Mouse (Mus musculus): Measurements from ENCODE around the gene Eng. TPM values are rescaled to one million over a fixed set of nuclear protein-coding genes. Genes with fewer than 3 reads are reported as not detected.

Gene Eng
- total RNA-seq, 2 experiments from 2014 or later = 16.4 to 19.7 TPM

DNA sequence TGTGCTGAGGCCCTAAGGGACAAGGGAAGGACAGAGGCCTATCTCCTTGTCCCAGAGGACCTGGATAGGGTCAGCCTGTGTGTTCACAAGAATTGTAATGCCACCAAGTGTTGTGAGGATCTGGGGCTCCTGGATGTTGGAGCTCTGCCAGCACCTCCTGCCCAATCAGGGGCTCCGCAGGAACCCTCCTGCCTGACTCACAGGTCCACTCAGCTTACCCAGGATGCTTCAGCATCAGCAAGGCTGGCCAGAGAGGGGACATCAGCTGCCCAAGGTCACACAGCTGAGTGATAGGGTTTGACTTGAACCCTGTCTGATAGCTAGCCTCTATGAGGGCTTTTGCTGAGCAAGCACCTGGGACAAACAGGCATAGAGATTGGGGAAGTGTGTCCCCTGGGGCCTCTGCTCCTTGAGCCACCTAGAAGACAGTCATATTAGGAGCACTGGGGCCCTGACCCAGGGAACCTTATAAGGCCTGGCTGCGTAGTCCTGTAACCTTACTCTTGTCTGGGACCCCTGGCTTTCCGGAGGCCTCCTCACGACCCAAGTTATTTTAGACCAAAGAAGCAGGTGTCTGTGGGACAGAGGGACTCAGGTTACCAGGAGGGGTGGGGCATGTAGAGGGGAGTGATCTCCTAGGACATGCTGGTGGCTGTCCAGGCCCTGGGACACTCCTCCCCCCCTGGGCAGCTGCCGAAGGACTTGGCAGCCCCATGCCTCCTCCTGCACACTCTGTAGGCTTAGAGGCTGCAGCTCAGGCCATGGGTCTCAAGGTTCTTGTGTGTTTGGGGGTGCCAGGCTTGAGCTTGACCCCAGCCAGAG lies 20.3 kb upstream of the Eng start:
- Histone ChIP-seq H3K4me3 (peak overlapping the region; percentile 70), H3K27ac (peak overlapping the region; percentile 99)
- DNase-seq (ENCODE audit: low spot score in 2 of 2) = peak; percentile 54 to 65
- TF ChIP-seq CTCF (conservative IDR thresholded peaks at IDR 0.05) = no peak

DNA sequence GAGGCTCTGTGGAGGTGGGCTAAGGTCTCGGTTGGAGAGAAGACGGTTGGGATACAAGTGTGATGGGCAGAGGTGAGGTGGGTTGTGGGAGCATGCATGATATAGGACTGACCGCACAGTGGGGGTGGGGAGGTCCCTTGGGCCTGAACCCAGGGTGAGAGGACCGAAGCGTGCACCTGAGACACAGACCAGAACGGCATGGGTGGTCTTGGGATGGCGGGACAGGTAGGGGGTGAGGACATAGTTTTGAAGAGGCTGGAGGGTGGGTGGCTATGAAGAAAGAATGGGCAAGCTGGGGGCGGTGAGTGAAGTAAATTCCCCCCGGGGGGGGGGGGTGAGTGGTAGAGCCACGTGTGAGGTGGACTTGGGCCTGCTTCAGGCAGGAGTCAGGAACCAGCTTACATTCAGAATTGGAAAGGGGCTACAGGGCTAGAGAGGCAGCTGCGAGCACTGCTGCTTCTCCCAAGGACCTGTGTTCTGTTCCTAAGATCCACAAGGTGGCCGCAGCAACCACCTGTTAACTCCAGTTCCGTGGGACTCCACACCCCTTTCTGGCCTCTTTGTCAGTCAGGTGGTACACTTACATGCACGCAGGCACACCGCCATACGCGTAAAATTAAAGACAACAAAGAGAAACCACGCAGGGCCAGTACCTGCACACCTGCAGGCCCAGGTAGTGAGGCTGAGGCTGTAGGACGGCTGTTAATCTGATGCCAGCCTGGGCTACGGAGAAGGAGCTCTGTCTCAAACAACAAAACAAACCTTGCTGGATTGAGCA lies 18.9 kb upstream of the Eng start:
- Histone ChIP-seq H3K27ac (peak overlapping the region; percentile 88), H3K4me3 (peak overlapping the region; percentile 46)
- DNase-seq (ENCODE audit: low spot score in 2 of 2) = no peak
- no peak for TF ChIP-seq CTCF (conservative IDR thresholded peaks at IDR 0.05)

DNA sequence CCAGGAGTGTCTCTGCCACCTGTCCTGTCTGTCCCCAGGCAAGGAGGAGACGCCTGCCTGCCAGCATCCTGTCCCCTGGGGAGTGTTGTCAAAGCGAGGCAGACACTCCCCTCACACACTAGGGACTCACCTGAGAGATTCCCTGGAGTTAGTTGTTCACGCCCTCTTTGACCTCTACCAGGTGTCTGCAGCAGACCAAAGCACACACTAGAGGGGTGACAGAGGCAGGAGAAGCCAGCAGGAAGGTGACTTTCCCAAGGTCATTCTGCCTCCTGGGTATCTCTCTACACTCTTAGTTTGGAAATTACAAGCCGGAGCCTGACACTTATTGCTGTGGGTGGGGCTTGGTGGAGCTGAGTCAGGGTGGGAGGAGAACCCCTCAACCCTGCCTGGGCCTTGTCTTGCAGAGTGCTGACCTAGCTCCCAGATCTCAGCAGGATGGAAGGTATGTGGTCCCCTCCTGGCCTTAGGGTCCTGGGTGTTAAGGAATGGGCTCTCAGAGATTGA lies 18.3 kb upstream of the Eng start:
- DNase-seq (ENCODE audit: low spot score in 2 of 2) = no peak
- peak overlapping the region; percentile 88 for H3K27ac ChIP-seq
- H3K4me3 ChIP-seq = peak overlapping the region; percentile 46
- TF ChIP-seq CTCF (conservative IDR thresholded peaks at IDR 0.05) = no peak

DNA sequence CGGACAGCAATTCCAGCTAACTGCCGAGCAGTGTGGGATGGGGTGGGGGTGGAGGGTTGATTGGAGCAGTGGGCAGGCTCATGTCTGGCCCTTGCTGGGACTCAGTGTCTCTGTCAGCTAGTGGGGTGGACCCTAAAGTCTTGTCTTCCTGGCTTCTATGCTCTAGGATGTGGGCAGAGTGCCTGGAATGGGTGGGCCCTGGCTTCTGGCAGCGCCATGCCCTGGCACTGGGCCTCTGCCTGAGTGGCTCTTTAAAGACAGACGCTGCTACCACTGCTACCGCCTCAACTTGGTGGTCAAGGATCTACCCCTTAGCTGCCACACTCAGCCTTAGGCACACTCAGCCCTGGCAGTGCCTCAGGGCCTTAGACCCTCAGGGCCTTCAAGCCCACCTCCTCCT lies 17.7 kb upstream of the Eng start:
- peak; percentile 69 to 75 for DNase-seq (ENCODE audit: low spot score in 2 of 2)
- no peak for TF ChIP-seq CTCF (conservative IDR thresholded peaks at IDR 0.05)
- H3K27ac ChIP-seq = peak overlapping the region; percentile 88
- peak overlapping the region; percentile 46 for H3K4me3 ChIP-seq

DNA sequence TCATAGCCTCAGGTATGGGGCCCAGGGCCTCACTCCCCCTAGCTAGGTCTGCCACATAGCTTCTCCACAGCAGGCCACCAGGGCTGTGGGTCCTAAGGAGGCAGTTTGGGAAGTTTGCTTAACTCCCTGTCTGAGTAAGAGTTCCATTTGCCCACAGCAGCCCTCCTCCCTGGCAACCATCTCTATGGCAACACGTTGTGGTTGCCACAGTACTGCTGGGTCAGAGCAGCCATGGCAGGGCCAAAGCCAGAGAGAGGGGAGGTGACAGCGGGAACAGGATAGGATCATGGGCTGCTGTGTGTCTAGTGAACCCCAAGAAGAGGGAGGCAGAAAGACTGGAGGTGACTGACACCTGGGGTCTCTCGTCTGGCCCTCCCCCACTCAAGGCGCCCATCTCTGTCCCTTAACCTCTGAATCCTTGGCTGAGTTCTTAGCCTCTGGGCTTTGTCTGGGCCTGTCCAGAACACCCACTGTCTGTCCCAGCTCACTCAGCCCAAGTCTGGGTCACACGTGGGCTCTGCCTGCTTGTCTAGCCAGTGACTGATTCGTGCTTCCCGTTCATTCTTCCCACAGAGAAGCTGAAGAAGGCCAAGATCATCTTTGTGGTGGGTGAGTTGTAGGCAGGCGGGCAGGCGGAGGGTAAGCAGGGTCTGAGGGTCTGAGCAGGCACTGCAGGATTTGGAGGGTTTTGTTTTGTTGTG lies 17.0 kb upstream of the Eng start:
- TF ChIP-seq CTCF (conservative IDR thresholded peaks at IDR 0.05) = no peak
- Histone ChIP-seq H3K4me3 (peak overlapping the region; percentile 46), H3K27ac (peak overlapping the region; percentile 88)
- peak in 1 of 2 experiments; percentile 48 for DNase-seq (ENCODE audit: low spot score in 2 of 2)

DNA sequence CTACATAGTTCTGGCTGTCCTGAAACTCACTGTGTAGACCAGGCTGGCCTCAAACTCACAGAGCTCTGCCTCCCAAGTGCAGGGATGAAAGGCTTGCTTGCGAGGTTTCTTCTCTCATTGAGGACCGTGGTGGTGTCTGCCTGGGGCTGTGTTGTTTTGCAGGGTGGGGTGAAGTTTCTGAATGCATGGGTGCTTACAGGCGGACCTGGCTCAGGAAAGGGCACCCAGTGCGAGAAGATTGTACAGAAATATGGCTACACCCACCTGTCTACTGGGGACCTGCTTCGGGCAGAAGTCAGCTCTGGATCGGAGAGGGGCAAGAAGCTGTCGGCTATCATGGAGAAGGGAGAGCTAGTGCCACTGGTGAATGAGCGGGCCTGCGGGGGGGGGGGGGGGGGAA lies 16.4 kb upstream of the Eng start:
- no peak for DNase-seq (ENCODE audit: low spot score in 2 of 2)
- TF ChIP-seq CTCF (conservative IDR thresholded peaks at IDR 0.05) = no peak

DNA sequence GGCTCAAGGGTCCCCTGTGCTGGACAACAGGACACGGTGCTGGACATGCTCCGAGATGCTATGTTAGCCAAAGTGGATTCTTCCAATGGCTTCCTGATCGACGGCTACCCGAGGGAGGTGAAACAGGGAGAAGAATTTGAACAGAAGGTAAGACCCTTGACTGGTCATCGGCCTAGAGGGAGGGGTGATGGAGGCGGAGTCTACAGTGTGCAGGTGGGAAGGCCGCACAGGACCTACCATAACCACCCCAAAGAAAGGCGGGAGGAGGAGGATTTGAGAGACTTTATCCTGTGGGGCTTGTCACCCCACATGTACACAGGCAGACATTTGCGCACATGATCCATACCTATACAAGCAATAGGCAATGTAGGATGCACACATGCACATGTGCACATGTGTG lies 15.3 kb upstream of the Eng start:
- TF ChIP-seq CTCF (conservative IDR thresholded peaks at IDR 0.05) = no peak
- no peak overlapping the region; the same call in 1 of the 2 replicates for H3K27ac ChIP-seq
- no peak for DNase-seq (ENCODE audit: low spot score in 2 of 2)

More for the DNA sequence above, 16.4 kb upstream of the Eng start:
- no peak overlapping the region; the same call in 1 of the 2 replicates for H3K4me3 ChIP-seq
- H3K27ac ChIP-seq = peak overlapping the region; percentile 88; the same call in 1 of the 2 replicates

DNA sequence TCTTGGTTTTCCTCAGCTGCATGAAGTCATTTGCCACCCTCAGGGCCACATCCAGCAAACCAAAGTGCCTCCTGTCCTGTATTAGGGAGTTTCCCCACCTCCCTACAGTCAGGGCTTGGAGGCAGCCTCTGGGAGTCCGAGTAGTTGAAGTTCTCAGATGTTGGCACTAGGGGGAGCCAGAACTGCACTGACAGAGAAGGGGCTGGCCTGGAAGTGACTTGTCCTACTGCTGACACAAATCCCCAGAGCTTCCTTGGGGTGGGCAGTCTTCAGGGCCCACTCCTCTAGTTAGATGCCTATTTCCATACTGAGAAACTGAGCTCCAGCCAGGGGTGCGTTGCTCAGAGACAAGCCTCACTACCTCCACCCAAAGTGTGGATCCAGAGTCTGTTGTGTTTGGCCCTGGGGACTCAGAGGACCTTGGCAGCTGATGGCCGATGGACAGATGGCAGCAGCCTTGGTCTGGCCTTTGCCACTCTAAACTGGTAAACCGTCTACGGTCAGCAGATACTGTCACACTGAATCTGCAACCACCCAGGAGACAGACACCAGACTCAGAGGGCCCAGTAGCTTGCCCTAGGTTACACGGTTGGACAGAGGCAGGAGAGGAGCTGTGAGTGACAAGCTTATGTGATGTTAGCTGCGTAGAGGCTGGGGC lies 14.5 kb upstream of the Eng start:
- peak; percentile 79 to 85 for DNase-seq (ENCODE audit: low spot score in 2 of 2)
- H3K4me3 ChIP-seq = no peak overlapping the region
- peak overlapping the region; percentile 46; the same call in 1 of the 2 replicates for H3K27ac ChIP-seq
- peak; percentile 97 for TF ChIP-seq CTCF (conservative IDR thresholded peaks at IDR 0.05)

More for the DNA sequence above, 15.3 kb upstream of the Eng start:
- H3K4me3 ChIP-seq = no peak overlapping the region

DNA sequence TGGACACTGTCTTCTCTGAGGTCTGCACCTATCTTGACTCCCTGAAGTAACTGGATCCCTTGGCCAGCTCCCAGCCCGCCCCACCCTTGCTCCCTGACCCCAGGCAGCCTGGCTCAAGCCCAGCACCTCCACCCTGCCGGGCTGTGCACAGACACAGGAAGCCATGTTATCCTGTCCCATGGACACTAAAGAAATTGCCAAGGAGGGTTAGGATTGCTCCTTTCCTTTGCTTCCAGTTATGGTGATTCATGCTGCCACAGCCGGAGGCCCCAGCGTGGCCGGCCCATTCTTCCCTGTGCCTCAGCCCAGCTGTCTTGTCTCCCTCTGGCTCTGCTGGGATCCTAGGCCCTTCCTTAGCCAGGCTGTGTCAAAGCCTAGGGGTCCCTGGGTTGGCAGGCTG lies 12.7 kb upstream of the Eng start:
- no peak overlapping the region for H3K4me3 ChIP-seq
- H3K27ac ChIP-seq = peak overlapping the region; percentile 46; the same call in 1 of the 2 replicates
- DNase-seq (ENCODE audit: low spot score in 2 of 2) = no peak
- no peak for TF ChIP-seq CTCF (conservative IDR thresholded peaks at IDR 0.05)

DNA sequence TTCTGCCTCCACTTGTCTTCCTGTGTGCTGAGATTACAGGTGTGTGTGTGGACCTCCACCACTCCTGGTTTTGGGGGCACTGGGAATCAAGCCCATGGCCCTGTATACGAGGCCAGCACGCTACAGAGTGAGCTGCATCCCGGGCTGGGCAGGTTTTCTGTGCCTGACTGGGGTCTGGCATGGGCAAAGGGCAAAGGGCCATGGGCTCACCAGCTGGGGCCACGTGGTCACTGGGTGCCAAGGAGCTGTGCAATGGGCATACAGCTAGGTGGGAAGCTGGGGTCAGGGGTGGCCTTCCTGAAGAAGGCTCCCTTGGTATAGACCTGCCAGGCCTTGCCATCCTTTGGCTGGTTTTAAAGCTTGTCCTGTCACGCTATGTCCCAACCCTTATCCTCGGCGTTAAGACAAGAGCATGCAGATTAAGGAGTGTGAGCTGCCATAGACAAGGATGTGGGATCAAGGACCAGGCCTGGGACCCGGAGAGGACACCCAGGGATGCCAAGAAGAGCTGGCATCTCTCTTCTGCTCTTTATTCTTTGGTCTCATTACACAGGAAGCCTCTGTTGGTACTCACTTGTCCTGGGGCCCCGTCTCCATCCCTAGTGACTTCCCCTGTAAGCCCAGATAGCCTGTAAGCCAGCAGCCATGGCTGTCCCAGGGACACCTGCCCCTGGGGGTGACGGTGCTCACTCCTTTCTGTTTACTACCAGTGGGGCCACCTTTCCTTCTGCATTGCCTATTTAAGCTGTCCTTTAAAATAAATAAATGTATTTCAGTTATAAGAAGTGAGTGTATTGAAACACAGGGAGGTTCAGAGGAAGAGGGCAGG lies 11.9 kb upstream of the Eng start:
- Histone ChIP-seq H3K27ac (no peak overlapping the region), H3K4me3 (no peak overlapping the region)
- TF ChIP-seq CTCF (conservative IDR thresholded peaks at IDR 0.05) = no peak
- DNase-seq (ENCODE audit: low spot score in 2 of 2) = no peak

DNA sequence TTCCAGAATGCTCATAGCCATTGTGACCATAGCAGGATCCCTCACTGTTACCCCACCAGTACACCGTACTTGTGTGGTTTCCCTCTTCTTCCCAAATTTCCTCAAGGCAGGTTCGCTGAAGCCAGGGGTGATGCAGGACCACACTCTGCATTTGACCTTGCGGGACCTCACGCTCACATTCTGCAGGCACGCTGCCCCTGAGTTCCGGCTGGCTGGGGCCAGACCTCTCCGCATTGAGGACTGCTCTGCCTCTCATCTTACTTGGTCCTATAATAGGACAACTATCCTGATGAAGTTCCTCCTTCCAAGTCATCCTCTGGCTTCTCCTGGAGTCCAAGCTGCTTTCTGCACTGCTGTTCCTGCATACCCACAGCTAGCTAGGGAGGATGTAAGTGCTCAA lies 9.8 kb upstream of the Eng start:
- no peak for DNase-seq (ENCODE audit: low spot score in 2 of 2)
- Histone ChIP-seq H3K27ac (no peak overlapping the region), H3K4me3 (no peak overlapping the region)
- no peak for TF ChIP-seq CTCF (conservative IDR thresholded peaks at IDR 0.05)
